Mouse (Mus musculus) heart, postnatal 14 days (tissue): ENCODE measurements around the gene Hc. TPM values are rescaled to one million over a fixed set of nuclear protein-coding genes. Genes with fewer than 3 reads are reported as not detected.

Experiments
- total RNA-seq, 2 experiments: library from RNA; stranded (reverse); gene quantifications; 2 replicates each; pipeline ENCODE4 v1.2.3; 2021

The Hc gene
- total RNA-seq, 2 experiments from 2014 or later, result not detected

Other genes with a start within 250 kb of the Hc start
- 10 to 100 TPM; 60.1 to 61.1 TPM for gene Fbxw2, start 235.1 kb downstream of the Hc start, total RNA-seq
- gene Gm34653, start 228.4 kb downstream of the Hc start, total RNA-seq, result not detected
- 1 to 10 TPM; 1.1 to 1.2 TPM for gene Cutal, start 187.0 kb downstream of the Hc start, total RNA-seq
- 10 to 100 TPM; 15.2 to 16.5 TPM for gene Psmd5, start 186.5 kb downstream of the Hc start, total RNA-seq
- 1 to 10 TPM; 1.9 TPM for gene Phf19, start 147.4 kb downstream of the Hc start, total RNA-seq
- gene Traf1, start 99.7 kb downstream of the Hc start, total RNA-seq, result 1 to 10 TPM; 1.3 to 1.7 TPM
- under 1 TPM; 0.12 to 0.22 TPM for gene AI182371, start 40.1 kb upstream of the Hc start, total RNA-seq
- gene Cntrl, start 48.1 kb upstream of the Hc start, total RNA-seq, result 1 to 10 TPM; 8.7 to 9.2 TPM
- gene Rab14, start 139.7 kb upstream of the Hc start, total RNA-seq, result 100 to 1,000 TPM; 134 to 139 TPM
- 100 to 1,000 TPM; 271 to 430 TPM for gene Gsn, start 194.9 kb upstream of the Hc start, total RNA-seq